Mouse (Mus musculus): ENCODE measurements at regions not wholly inside any gene's neighbourhood (a gene's known extent, or its start where the extent isn't known, plus 50 kb on each side); places are given as distances from the start of the nearest gene placed in this dataset.

- Histone ChIP-seq H3K9ac (replicated peaks; ENCODE audit: low read length) (no peak overlapping the region), H3K36me3 (ENCODE audit: insufficient read depth, low read length) (no peaks in the 10 kb centered on the region), H3K4me2 (replicated peaks; ENCODE audit: low read depth, low read length) (no peak overlapping the region), H3K9me3 (ENCODE audit: low read length) (no peaks in the 10 kb centered on the region), H3K27me3 (ENCODE audit: insufficient read depth, low read length) (no peaks in the 10 kb centered on the region), H3K4me3 (ENCODE audit: low read length) (no peak overlapping the region), H3K27ac (ENCODE audit: low read length) (no peak overlapping the region), H3K4me1 (ENCODE audit: insufficient read depth, low read length) (no peaks in the 10 kb centered on the region)
- peak; percentile 65; the same call in 1 of the 2 replicates for ATAC-seq (ENCODE audit: low FRiP score, low TSS enrichment)
- WGBS = 72% methylated on average over 9 of the region's 9 CpGs
These were observed 51.7 kb upstream of the Caprin1 start for GRCm38 (mm10) chr2:103848923-103849700.

- Histone ChIP-seq H3K27me3 (ENCODE audit: insufficient read depth, low read length) (no peaks in the 10 kb centered on the region), H3K36me3 (ENCODE audit: insufficient read depth, low read length) (no peaks in the 10 kb centered on the region), H3K4me3 (ENCODE audit: low read length) (no peak overlapping the region), H3K4me1 (ENCODE audit: insufficient read depth, low read length) (no peaks in the 10 kb centered on the region), H3K4me2 (replicated peaks; ENCODE audit: low read depth, low read length) (no peak overlapping the region), H3K9ac (replicated peaks; ENCODE audit: low read length) (no peak overlapping the region), H3K27ac (ENCODE audit: low read length) (no peak overlapping the region), H3K9me3 (ENCODE audit: low read length) (no peaks in the 10 kb centered on the region)
- 79% methylated on average over 9 of the region's 9 CpGs for WGBS
- ATAC-seq (ENCODE audit: low FRiP score, low TSS enrichment) = no peak
These were observed 52.5 kb upstream of the Caprin1 start for GRCm38 (mm10) chr2:103849766-103850530.

GRCm38 (mm10) chr2:103850531-103850816, 53.0 kb upstream of the Caprin1 start:
- 83% methylated on average over 5 of the region's 5 CpGs for WGBS
- no peak overlapping the region for H3K4me3 ChIP-seq (ENCODE audit: low read length)
- no peaks in the 10 kb centered on the region for H3K36me3 ChIP-seq (ENCODE audit: insufficient read depth, low read length)
- H3K27ac ChIP-seq (ENCODE audit: low read length) = no peak overlapping the region
- no peaks in the 10 kb centered on the region for H3K4me1 ChIP-seq (ENCODE audit: insufficient read depth, low read length)
- H3K9me3 ChIP-seq (ENCODE audit: low read length) = no peaks in the 10 kb centered on the region
- ATAC-seq (ENCODE audit: low FRiP score, low TSS enrichment) = no peak
- no peak overlapping the region for H3K4me2 ChIP-seq (replicated peaks; ENCODE audit: low read depth, low read length)
- H3K27me3 ChIP-seq (ENCODE audit: insufficient read depth, low read length) = no peaks in the 10 kb centered on the region
- no peak overlapping the region for H3K9ac ChIP-seq (replicated peaks; ENCODE audit: low read length)

GRCm38 (mm10) chr2:103851171-103851570, 53.7 kb upstream of the Caprin1 start:
- no peak overlapping the region for H3K27ac ChIP-seq (ENCODE audit: low read length)
- H3K36me3 ChIP-seq (ENCODE audit: insufficient read depth, low read length) = no peaks in the 10 kb centered on the region
- H3K4me2 ChIP-seq (replicated peaks; ENCODE audit: low read depth, low read length) = no peak overlapping the region
- H3K9ac ChIP-seq (replicated peaks; ENCODE audit: low read length) = no peak overlapping the region
- H3K4me1 ChIP-seq (ENCODE audit: insufficient read depth, low read length) = no peaks in the 10 kb centered on the region
- 74% methylated on average over 3 of the region's 3 CpGs for WGBS
- H3K27me3 ChIP-seq (ENCODE audit: insufficient read depth, low read length) = no peaks in the 10 kb centered on the region
- H3K9me3 ChIP-seq (ENCODE audit: low read length) = no peaks in the 10 kb centered on the region
- H3K4me3 ChIP-seq (ENCODE audit: low read length) = no peak overlapping the region
- no peak for ATAC-seq (ENCODE audit: low FRiP score, low TSS enrichment)

- ATAC-seq (ENCODE audit: low FRiP score, low TSS enrichment) = no peak
- WGBS = 73% methylated on average over 8 of the region's 8 CpGs
- no peak overlapping the region for H3K9ac ChIP-seq (replicated peaks; ENCODE audit: low read length)
- H3K9me3 ChIP-seq (ENCODE audit: low read length) = no peaks in the 10 kb centered on the region
- H3K27me3 ChIP-seq (ENCODE audit: insufficient read depth, low read length) = no peaks in the 10 kb centered on the region
- no peak overlapping the region for H3K27ac ChIP-seq (ENCODE audit: low read length)
- no peaks in the 10 kb centered on the region for H3K4me1 ChIP-seq (ENCODE audit: insufficient read depth, low read length)
- no peak overlapping the region for H3K4me3 ChIP-seq (ENCODE audit: low read length)
- no peak overlapping the region for H3K4me2 ChIP-seq (replicated peaks; ENCODE audit: low read depth, low read length)
- H3K36me3 ChIP-seq (ENCODE audit: insufficient read depth, low read length) = no peaks in the 10 kb centered on the region
These were observed 63.8 kb upstream of the Caprin1 start for GRCm38 (mm10) chr2:103861226-103861625.

GRCm38 (mm10) chr2:103864254-103864653, 66.8 kb upstream of the Caprin1 start:
- H3K27ac ChIP-seq (ENCODE audit: low read length) = no peak overlapping the region
- no peaks in the 10 kb centered on the region for H3K36me3 ChIP-seq (ENCODE audit: insufficient read depth, low read length)
- no peak overlapping the region for H3K4me3 ChIP-seq (ENCODE audit: low read length)
- no peaks in the 10 kb centered on the region for H3K27me3 ChIP-seq (ENCODE audit: insufficient read depth, low read length)
- no peak for ATAC-seq (ENCODE audit: low FRiP score, low TSS enrichment)
- WGBS = 67% methylated on average over 2 of the region's 2 CpGs
- no peak overlapping the region for H3K9ac ChIP-seq (replicated peaks; ENCODE audit: low read length)
- H3K4me2 ChIP-seq (replicated peaks; ENCODE audit: low read depth, low read length) = no peak overlapping the region
- no peaks in the 10 kb centered on the region for H3K4me1 ChIP-seq (ENCODE audit: insufficient read depth, low read length)
- H3K9me3 ChIP-seq (ENCODE audit: low read length) = no peaks in the 10 kb centered on the region

- Histone ChIP-seq H3K36me3 (ENCODE audit: insufficient read depth, low read length) (no peaks in the 10 kb centered on the region), H3K4me3 (ENCODE audit: low read length) (no peak overlapping the region), H3K27ac (ENCODE audit: low read length) (no peak overlapping the region), H3K27me3 (ENCODE audit: insufficient read depth, low read length) (no peaks in the 10 kb centered on the region), H3K4me2 (replicated peaks; ENCODE audit: low read depth, low read length) (no peak overlapping the region), H3K4me1 (ENCODE audit: insufficient read depth, low read length) (no peaks in the 10 kb centered on the region), H3K9me3 (ENCODE audit: low read length) (no peaks in the 10 kb centered on the region), H3K9ac (replicated peaks; ENCODE audit: low read length) (no peak overlapping the region)
- WGBS = 77% methylated on average over 4 of the region's 4 CpGs
- no peak for ATAC-seq (ENCODE audit: low FRiP score, low TSS enrichment)
These were observed 68.1 kb upstream of the Caprin1 start for GRCm38 (mm10) chr2:103865319-103866171.

- ATAC-seq (ENCODE audit: low FRiP score, low TSS enrichment) = no peak
- Histone ChIP-seq H3K9me3 (ENCODE audit: low read length) (no peaks in the 10 kb centered on the region), H3K27me3 (ENCODE audit: insufficient read depth, low read length) (no peaks in the 10 kb centered on the region), H3K36me3 (ENCODE audit: insufficient read depth, low read length) (no peaks in the 10 kb centered on the region), H3K4me3 (ENCODE audit: low read length) (no peak overlapping the region), H3K9ac (replicated peaks; ENCODE audit: low read length) (no peak overlapping the region), H3K27ac (ENCODE audit: low read length) (no peak overlapping the region), H3K4me2 (replicated peaks; ENCODE audit: low read depth, low read length) (no peak overlapping the region), H3K4me1 (ENCODE audit: insufficient read depth, low read length) (no peaks in the 10 kb centered on the region)
- WGBS = 70% methylated on average over 14 of the region's 14 CpGs
These were observed 70.0 kb upstream of the Caprin1 start for GRCm38 (mm10) chr2:103867241-103867957.

GRCm38 (mm10) chr2:103867958-103868330, 70.5 kb upstream of the Caprin1 start:
- H3K4me2 ChIP-seq (replicated peaks; ENCODE audit: low read depth, low read length) = no peak overlapping the region
- H3K27me3 ChIP-seq (ENCODE audit: insufficient read depth, low read length) = no peaks in the 10 kb centered on the region
- no peaks in the 10 kb centered on the region for H3K9me3 ChIP-seq (ENCODE audit: low read length)
- H3K36me3 ChIP-seq (ENCODE audit: insufficient read depth, low read length) = no peaks in the 10 kb centered on the region
- H3K4me3 ChIP-seq (ENCODE audit: low read length) = no peak overlapping the region
- no peak overlapping the region for H3K27ac ChIP-seq (ENCODE audit: low read length)
- ATAC-seq (ENCODE audit: low FRiP score, low TSS enrichment) = no peak
- no peaks in the 10 kb centered on the region for H3K4me1 ChIP-seq (ENCODE audit: insufficient read depth, low read length)
- 86% methylated on average over 13 of the region's 13 CpGs for WGBS
- no peak overlapping the region for H3K9ac ChIP-seq (replicated peaks; ENCODE audit: low read length)
